Mouse (Mus musculus) intestine, postnatal 0 days (tissue): Measurements from ENCODE around the gene Eef1akmt1. TPM values are rescaled to one million over a fixed set of nuclear protein-coding genes. Genes with fewer than 3 reads are reported as not detected.

Source experiments
- ATAC-seq: fragments of 200-750 bp; cut with Nextera tagmentation; 2 replicates; pipeline ENCODE4 v1.8.0; 2017; ENCODE audit warnings: mild to moderate bottlenecking, moderate TSS enrichment, moderate library complexity
- H3K27ac ChIP-seq: fragments of 300-500 bp; sonication (generic); 2 replicates; pipeline ENCODE4 v1.5.1; 2014; ENCODE audit warnings: mild to moderate bottlenecking, low read depth, low read length, moderate library complexity
- H3K27me3 ChIP-seq: fragments of 300-500 bp; sonication (generic); replicated peaks from 2 replicates; pipeline ENCODE4 v1.6.1; 2014; ENCODE audit warnings: low read length, mixed read lengths; ENCODE audit not compliant: control insufficient read depth, insufficient read depth
- H3K36me3 ChIP-seq: fragments of 300-500 bp; sonication (generic); 2 replicates; pipeline ENCODE4 v1.6.1; 2014; ENCODE audit warnings: mild to moderate bottlenecking, moderate library complexity; ENCODE audit not compliant: control insufficient read depth, insufficient read depth
- H3K4me1 ChIP-seq: fragments of 300-500 bp; sonication (generic); replicated peaks from 2 replicates; pipeline ENCODE4 v1.6.1; 2014; ENCODE audit warnings: antibody characterized with exemption, low read length, mixed read lengths; ENCODE audit not compliant: control insufficient read depth, insufficient read depth
- H3K4me2 ChIP-seq: fragments of 300-500 bp; sonication (generic); replicated peaks from 2 replicates; pipeline ENCODE4 v1.6.1; 2014; ENCODE audit warnings: low read depth, mild to moderate bottlenecking, moderate library complexity
- H3K4me3 ChIP-seq: fragments of 300-500 bp; sonication (generic); 2 replicates; pipeline ENCODE4 v1.5.1; 2014; ENCODE audit warnings: low read depth, low read length
- H3K9ac ChIP-seq: fragments of 300-500 bp; sonication (generic); 2 replicates; pipeline ENCODE4 v1.6.1; 2014; ENCODE audit warnings: mild to moderate bottlenecking, low read depth, low read length
- H3K9me3 ChIP-seq: fragments of 300-500 bp; sonication (generic); 2 replicates; pipeline ENCODE4 v1.6.1; 2016; ENCODE audit warnings: mixed run types; ENCODE audit not compliant: control insufficient read depth
- CTCF ChIP-seq: sonication (generic); IDR thresholded peaks from 2 replicates; pipeline ENCODE4 v1.5.1; 2016; ENCODE audit warnings: low read depth, mild to moderate bottlenecking, control low read depth, antibody characterized with exemption, moderate library complexity
- WGBS: fragments of 180-500 bp; shearing (Covaris S2); extraction: QIAGEN DNeasy Blood & Tissue Kit; methylation state at CpG from one replicate; pipeline ENCODE4 v1.1.7; 2014; 5-methylcytosine and 5-hydroxymethylcytosine counted together
- polyA plus RNA-seq: library from polyadenylated mRNA; unstranded; fragments of >200 nt; fragmentation: Nextera tagmentation; extraction: Ambion mirVana; gene quantifications from 2 replicates; pipeline ENCODE4 v1.2.1, GENCODE M21; 2015

Eef1akmt1 gene
- polyA plus RNA-seq, 1 experiment from 2014 or later = 53.2 TPM

- H3K27ac ChIP-seq = no peak overlapping the region
- H3K9me3 ChIP-seq = no peaks in the 10 kb centered on the region
- ATAC-seq = no peak
- no peak overlapping the region for H3K4me3 ChIP-seq
- H3K4me1 ChIP-seq = 0 out of 2 replicates have a peak, but pooled peaks cover 3% of the 10 kb centered on the region
- no peak overlapping the region for H3K4me2 ChIP-seq
- no peak for TF ChIP-seq CTCF
- 85% methylated on average over 6 of the region's 6 CpGs for WGBS
- no peaks in the 10 kb centered on the region for H3K36me3 ChIP-seq
- H3K9ac ChIP-seq = no peak overlapping the region
- H3K27me3 ChIP-seq = no peaks in the 10 kb centered on the region
These were observed 44.4 kb upstream of the Eef1akmt1 start for GRCm38 (mm10) chr14:57615828-57616227.

GRCm38 (mm10) chr14:57611034-57611433, 39.6 kb upstream of the Eef1akmt1 start:
- no peak overlapping the region for H3K4me3 ChIP-seq
- no peaks in the 10 kb centered on the region for H3K36me3 ChIP-seq
- WGBS = 92% methylated on average over 2 of the region's 2 CpGs
- no peak for ATAC-seq
- H3K4me2 ChIP-seq = no peak overlapping the region
- H3K27me3 ChIP-seq = no peaks in the 10 kb centered on the region
- H3K9me3 ChIP-seq = no peaks in the 10 kb centered on the region
- no peaks in the 10 kb centered on the region for H3K4me1 ChIP-seq
- TF ChIP-seq CTCF = no peak
- H3K27ac ChIP-seq = no peak overlapping the region
- H3K9ac ChIP-seq = no peak overlapping the region

- Histone ChIP-seq H3K27ac (no peak overlapping the region), H3K36me3 (peaks cover 3% of the 10 kb centered on the region; the same call in 1 of the 2 replicates), H3K9ac (no peak overlapping the region), H3K27me3 (no peaks in the 10 kb centered on the region), H3K4me3 (no peak overlapping the region), H3K4me2 (no peak overlapping the region), H3K9me3 (no peaks in the 10 kb centered on the region), H3K4me1 (no peaks in the 10 kb centered on the region)
- no peak for TF ChIP-seq CTCF
- WGBS = 81% methylated on average over 4 of the region's 4 CpGs
- ATAC-seq = no peak
These were observed 38.5 kb upstream of the Eef1akmt1 start for GRCm38 (mm10) chr14:57609816-57610329.

GRCm38 (mm10) chr14:57607500-57607899, 36.1 kb upstream of the Eef1akmt1 start:
- Histone ChIP-seq H3K27ac (no peak overlapping the region), H3K36me3 (peaks cover 12% of the 10 kb centered on the region; the same call in 1 of the 2 replicates), H3K4me1 (no peaks in the 10 kb centered on the region), H3K4me3 (no peak overlapping the region), H3K4me2 (no peak overlapping the region), H3K27me3 (no peaks in the 10 kb centered on the region), H3K9ac (no peak overlapping the region), H3K9me3 (no peaks in the 10 kb centered on the region)
- no peak for ATAC-seq
- 6% methylated on average over 1 of the region's 1 CpGs for WGBS
- TF ChIP-seq CTCF = no peak

- no peaks in the 10 kb centered on the region for H3K27me3 ChIP-seq
- no peak for TF ChIP-seq CTCF
- H3K4me2 ChIP-seq = no peak overlapping the region
- no peaks in the 10 kb centered on the region for H3K9me3 ChIP-seq
- H3K27ac ChIP-seq = no peak overlapping the region
- no peak for ATAC-seq
- H3K4me1 ChIP-seq = no peaks in the 10 kb centered on the region
- no peak overlapping the region for H3K9ac ChIP-seq
- 54% methylated on average over 8 of the region's 8 CpGs for WGBS
- peaks cover 19% of the 10 kb centered on the region; the same call in 1 of the 2 replicates for H3K36me3 ChIP-seq
- H3K4me3 ChIP-seq = no peak overlapping the region
These were observed 35.4 kb upstream of the Eef1akmt1 start for GRCm38 (mm10) chr14:57606663-57607365.

GRCm38 (mm10) chr14:57593279-57593678, 21.9 kb upstream of the Eef1akmt1 start:
- H3K9me3 ChIP-seq = no peaks in the 10 kb centered on the region
- no peak overlapping the region for H3K27ac ChIP-seq
- H3K9ac ChIP-seq = no peak overlapping the region
- no peak overlapping the region for H3K4me3 ChIP-seq
- peaks cover 72% of the 10 kb centered on the region for H3K36me3 ChIP-seq
- no peak for ATAC-seq
- H3K27me3 ChIP-seq = no peaks in the 10 kb centered on the region
- no peak overlapping the region for H3K4me2 ChIP-seq
- 96% methylated on average over 5 of the region's 5 CpGs for WGBS
- no peak for TF ChIP-seq CTCF
- no peaks in the 10 kb centered on the region for H3K4me1 ChIP-seq
